Mouse (Mus musculus) right cerebral cortex, postnatal 36 days (tissue): ENCODE results near the gene Nemf.
"Not testable (repeated sequence)": the region's sequence is repeated elsewhere in the genome, so short reads cannot be mapped to it uniquely, and the experiment has no call there.

Experiments
- DNase-seq, 2 experiments: peaks; one replicate each; pipeline ENCODE4 v3.0.0; 2022; ENCODE audit warnings: low spot score in 2 of 2, mixed read lengths in 1 of 2

Gene Nemf

DNA sequence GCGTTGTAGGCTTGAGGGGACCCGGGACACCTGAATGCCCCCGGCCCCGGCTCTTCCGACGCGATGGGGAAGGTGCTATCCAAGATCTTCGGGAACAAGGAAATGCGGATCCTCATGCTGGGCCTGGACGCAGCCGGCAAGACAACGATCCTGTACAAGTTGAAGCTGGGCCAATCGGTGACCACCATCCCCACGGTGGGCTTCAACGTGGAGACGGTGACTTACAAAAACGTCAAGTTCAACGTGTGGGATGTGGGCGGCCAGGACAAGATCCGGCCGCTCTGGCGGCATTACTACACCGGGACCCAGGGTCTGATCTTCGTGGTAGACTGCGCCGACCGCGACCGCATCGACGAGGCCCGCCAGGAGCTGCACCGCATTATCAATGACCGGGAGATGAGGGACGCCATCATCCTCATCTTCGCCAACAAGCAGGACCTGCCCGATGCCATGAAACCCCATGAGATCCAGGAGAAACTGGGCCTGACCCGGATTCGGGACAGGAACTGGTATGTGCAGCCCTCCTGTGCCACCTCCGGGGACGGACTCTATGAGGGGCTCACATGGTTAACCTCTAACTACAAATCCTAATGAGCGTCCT lies 15.9 kb upstream of the Nemf start:
- DNase-seq: peak in 1 of 2 experiments; percentile 11

DNA sequence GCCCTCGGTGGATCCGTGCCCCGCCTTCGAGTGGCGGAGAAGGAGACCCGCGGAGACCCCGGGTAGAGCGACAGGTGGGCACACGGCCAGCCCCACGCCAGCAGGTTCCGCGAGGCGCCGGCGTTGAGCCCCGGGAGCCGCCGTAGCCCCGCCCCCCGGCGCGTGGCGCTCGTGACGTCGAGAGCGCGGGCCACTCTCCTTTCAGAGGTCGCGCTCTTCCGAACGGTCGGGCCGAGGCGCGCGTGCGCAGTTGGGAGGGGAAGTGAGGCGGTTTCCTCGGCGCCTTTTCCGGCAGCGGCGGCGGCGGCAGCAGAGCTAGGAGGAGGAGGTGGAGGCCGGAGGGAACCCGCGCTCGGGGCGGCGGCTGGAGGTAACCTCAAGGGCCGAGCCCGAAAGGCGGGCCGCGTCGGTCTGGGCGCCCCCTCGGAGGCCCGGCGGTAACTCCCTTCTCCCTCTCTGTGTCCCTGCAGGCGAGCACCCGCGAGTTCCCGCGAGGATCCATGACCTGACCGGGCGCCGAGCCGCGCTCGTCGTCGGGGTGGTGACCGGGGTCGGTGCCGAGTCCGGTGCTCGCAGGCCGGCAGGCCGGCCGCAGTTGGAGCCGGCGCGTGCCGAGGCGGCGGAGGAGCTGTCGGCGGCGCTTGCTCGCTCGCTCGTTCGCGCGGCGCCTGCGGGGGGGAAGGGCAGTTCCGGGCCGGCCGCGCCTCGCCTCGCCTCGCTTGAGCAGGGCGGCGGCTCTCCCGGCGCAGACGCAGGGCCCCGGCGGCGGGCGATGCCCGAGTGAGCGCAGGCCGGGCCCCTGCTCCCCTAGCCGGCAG lies 15.1 kb upstream of the Nemf start, which contains the start of the genes Arf6 and Gm9887:
Arf6 (plus strand) TSS at position 297 of the 818 bp plus-strand sequence.
Gm9887 (minus strand) TSS at position 605 of the 818 bp plus-strand sequence.
- DNase-seq: peak; percentile 95

DNA sequence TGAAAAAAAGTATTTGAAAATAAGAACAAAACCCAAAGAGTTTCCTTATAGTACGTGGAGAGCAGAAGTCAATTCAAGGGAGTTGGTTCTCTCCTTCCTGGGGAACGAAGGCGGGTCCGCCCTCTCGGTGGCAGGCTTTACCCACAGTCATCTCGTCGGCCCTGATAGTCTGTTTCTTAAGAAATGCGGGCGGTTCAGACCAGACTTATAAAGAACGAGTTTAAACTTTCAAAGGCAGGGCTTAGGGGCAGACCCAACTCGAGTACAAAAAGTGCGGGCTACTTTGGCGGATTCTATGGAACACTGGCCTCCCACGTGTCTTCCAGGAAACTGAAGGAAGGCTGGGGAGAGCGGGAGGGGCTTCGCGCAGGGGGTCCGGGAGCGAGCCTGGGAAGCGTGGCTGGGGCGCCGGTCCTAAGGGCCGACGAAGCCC lies 14.5 kb upstream of the Nemf start:
- DNase-seq: no peak

DNA sequence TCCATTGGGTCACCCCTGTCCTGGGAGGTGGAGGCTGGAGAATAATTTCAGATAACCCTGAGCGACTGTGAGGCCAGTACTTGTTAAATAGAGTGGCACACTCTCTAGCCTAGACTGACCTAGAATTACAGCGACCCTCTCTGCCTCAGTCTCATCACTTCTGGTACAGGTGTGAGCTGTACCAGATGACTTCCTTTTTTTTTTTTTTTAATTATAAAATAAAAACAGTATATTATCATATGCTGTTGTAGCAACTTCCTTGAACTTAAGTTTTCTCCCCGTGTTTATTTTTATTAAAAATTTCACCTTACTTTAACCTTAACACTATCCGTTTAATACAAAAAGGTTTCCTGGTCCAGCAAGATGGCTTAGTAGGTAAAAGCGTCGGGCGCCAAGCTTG lies 14.0 kb upstream of the Nemf start:
- DNase-seq: no peak

DNA sequence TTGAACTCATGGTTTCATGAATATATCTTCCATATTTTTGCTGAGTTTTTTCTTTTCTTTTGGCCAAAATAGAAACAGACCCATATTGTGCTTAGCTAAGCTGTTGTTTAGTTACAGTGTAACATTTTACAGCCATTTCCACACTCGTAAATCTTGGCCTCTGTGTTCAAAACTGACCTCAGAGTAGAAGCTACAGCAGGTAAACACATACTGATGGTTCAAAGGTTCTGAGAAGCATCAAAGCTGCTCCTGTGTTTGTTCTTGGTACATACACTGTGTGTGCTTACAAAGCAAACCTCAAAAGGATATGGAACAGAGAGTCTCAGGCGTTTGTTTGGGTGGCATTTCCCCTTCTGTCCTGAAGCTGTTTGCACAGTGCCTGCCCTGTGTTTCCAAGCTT lies 10.6 kb upstream of the Nemf start:
- DNase-seq: no peak

DNA sequence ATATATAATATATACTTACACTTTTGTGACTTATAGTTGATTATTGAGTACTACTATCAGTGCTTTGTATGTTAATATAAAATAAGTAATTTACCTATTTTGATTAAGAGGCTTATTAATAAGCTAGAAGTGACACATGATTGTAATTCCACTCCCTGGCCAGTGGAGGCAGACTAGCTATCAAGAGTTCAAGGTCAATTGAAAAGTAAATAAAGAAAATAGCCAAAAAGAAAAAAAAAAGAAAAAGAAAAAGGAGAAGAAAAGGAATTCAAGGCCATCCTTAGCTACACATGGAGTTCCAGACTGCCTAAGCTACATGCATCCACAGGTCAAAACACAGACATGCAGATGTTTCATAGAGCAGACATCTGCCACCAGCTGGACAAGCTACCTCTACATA lies 9.5 kb upstream of the Nemf start:
- no peak for DNase-seq

DNA sequence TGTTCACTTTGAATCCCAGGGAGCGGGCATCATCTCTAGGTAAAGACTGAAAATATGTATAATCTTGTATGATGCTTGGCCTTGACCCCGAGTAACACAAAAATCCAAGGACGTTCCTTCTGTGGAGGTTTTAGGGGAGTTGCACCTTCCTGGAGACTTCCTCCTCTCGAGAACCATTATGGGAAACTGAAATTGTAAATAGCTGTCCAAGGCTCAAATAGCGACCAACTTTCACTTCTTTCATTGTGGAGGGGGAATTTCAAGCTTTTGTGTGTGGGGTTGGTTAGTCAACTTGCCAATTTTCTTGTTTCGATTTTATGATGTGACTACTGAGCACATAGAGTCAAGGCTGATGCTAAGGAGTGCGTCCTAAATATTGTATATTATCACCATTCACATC lies 8.8 kb upstream of the Nemf start:
- no peak for DNase-seq

DNA sequence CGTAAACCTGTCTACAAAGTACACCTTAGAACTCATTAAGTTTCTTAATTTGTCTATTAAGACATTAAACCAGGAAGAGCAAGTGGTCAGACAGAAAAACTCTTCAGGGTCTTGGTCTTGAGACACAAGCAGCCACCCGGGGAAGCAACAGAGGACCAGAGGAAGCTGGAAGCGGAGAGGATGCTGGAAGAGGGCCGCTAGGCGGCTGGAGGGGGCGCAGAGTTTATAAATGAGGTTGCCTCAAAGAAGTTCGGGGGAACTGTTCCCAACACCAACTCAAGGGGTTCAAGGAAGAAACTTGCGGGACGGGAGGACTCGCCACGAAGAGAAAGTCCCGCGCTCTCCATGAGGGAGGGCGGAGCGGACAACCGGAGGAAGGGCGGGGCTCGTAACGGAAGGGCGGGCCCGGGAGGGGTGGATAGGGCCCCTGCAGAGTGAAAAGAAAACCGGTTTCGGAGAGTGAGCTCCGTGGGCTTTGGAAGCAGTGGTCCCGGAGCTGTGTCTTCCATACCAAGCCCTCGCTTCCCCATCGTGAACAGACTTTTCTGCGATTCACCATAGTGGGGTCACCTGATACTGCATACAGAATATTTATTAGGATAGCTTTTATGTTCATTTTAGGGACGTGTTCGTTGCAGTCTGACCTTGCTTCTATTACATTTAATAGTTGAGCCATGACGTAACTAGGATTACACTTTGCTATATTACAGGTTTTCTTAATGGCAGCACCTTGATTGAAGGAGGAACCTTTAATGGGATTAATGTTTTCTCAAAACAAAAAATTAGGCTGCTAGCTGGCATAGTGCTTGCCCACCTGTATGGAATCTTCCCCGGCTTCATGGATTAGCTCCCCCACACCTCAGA lies 7.2 kb upstream of the Nemf start:
- DNase-seq: peak; percentile 23 to 41

DNA sequence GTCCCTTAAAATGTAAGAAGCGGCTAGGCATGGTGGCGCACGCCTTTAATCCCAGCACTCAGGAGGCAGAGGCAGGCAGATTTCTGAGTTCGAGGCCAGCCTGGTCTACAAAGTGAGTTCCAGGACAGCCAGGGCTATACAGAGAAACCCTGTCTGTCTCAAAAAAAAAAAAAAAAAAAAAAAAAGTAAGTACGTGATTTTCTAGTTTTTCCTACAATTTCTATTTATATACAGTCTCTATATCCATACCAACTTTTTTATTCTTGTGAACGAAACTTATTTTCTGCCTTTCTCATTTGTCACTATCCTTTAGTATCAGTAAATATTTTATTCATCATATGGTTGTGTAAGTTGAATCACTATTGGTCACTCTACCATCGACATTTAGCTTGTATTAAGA lies 6.1 kb upstream of the Nemf start:
- not testable (repeated sequence) for DNase-seq

DNA sequence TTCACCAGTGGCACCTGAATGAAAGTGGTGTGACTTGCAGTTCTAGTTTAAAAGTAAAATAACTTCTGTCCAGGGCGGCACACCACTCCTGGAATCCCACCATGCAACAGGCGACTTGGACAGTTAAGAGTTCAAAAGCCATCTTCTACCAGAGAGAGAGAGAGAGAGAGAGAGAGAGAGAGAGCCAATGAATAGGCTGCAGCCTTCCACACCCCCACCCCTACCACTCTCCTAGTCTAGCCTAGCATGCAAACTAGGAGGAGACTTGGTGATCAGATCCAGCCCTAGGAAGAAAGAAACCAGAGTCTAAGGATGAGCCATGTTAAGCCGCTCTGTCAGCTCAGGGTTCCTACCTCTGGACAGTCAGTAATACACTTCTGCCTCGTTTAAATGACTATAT lies 5.4 kb upstream of the Nemf start:
- no peak for DNase-seq

DNA sequence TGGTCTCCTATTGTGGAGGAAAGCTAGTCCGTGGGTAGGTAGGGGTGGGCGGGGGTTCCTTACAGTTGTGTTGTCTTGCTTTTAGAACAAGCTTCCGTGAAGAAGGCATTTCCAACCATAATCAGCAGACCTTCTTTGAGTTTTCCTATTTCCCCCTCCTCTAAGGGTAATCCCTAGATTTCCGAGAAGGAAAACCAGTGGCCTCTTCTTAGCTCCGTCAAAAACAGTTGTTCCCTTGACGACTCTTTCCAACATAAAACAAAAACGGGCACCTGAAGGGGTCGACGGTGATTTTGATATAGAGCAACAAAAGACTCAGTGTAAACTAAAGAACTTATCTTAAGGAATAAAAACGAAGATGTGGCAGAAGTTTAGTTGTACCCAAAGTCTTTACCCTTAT lies 5.0 kb upstream of the Nemf start:
- no peak for DNase-seq

DNA sequence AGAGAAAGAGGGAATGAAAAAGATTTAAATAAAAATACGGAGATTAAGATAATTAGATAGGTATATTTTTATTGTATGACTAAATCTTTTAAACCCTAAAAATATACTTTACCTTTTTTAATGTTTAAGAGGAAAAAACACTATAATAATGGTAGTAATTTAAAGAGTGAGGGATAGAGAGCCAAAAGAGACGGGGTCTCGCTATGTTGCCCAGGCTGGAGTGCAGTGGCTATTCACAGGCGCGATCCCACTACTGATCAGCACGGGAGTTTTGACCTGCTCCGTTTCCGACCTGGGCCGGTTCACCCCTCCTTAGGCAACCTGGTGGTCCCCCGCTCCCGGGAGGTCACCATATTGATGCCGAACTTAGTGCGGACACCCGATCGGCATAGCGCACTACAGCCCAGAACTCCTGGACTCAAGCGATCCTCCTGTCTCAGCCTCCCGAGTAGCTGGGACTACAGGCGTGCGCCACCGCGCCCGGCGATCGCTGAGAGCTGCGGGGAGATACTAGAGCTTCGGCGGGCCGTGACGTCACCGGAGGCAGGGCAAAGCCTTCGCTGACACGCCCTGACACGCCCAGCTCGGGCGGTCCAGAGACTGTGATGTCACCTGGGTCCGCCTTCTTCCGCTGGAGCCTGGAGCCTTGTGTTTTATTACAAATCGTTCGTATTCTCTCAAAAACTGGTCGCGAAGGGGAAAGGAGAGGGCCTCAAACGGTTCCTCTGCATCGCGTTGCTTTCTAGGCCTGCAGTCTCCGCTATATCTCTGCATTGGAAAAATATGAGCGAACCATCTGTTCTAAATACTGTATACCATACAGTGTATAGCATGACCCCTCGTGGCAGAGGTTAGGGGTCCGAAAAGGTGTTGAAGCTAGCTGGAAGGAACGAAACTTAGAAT lies 4.3 kb upstream of the Nemf start:
- DNase-seq: peak; percentile 98 to 99

DNA sequence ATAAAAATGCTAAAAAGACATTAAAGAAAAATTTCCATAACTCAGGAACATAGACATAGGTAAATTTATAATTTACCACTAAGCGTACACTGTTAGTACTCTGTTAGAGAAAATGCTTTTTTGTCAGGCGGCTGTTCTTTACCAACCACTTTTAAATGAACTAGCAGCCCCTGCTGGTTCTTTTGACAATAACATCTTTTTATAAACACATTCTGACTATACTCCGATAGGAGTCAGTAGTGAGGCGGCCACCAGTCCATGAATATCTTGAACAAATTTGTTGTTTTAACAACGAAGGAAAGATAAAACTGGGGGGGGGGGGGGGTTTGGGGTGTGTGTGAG lies 3.7 kb upstream of the Nemf start:
- DNase-seq: peak; percentile 47 to 48

DNA sequence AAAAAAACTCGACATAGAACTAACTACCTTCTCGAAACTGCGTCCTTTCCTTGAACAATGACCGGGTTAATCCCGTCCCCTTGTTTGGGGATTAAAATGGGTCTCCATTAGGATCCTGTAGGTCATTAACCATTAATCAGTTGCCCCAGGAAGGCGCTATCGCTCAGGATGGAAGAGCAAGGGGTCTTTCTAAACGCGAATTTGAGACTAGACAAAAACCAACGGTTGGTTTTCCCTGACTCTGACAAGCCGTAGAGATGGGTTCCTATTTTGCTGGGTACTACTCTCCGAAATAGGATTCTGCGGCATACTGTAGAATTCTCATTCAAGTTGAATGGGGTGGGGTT lies 308 bp upstream of the Nemf start:
- no peak for DNase-seq

DNA sequence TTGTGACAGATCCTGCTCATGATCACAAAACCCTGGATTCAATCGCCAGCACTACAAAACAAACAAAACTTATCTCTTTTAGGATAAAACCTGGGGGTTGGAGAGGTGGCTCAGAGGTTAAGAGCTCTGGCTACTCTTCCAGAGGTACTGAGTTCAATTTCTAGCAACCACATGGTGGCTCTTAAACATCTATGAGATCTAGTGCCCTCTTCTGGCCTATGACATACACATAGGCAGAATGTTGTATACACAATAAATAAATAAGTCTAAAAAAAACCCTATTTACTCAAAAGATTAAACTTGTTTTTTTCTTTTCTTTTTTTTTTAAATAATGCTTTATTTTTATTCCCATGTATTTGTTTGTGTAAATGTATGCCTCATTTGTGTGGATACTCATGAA lies 5.3 kb downstream of the Nemf start:
- DNase-seq: no peak

DNA sequence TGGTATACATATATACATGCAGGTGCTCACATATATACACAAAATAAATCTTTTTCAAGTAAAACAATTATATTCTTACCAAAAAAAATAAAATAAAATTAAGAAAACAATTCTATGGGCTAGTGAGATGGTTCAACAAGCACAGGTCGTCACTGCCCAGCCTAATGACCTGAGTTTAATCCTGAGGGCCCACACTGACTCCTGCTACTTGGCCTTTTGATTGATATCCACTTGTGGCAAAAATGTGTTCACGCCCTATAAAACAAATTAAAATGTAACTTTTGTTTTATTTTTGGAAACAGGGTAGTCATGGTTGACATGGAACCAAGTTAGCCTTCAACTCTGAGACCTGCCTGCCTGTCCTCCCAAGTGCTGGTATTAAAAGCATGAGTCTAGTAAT lies 7.0 kb downstream of the Nemf start:
- DNase-seq: no peak

DNA sequence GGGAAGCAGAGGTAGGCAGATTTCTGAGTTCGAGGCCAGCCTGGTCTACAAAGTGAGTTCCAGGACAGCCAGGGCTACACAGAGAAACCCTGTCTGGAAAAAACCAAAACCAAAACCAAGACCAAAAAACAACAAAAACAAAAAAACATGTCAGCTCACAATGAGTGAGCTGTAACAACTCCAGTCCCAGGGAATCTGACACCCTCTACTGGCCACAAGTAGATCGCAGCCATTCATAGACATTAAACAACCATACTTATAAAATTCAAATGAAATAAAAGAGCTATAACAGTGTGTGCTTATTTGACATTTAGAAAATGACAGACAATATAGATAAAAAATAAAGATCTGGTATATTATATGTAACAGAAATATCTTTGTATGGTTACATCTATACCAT lies 23.4 kb downstream of the Nemf start:
- DNase-seq: no peak

DNA sequence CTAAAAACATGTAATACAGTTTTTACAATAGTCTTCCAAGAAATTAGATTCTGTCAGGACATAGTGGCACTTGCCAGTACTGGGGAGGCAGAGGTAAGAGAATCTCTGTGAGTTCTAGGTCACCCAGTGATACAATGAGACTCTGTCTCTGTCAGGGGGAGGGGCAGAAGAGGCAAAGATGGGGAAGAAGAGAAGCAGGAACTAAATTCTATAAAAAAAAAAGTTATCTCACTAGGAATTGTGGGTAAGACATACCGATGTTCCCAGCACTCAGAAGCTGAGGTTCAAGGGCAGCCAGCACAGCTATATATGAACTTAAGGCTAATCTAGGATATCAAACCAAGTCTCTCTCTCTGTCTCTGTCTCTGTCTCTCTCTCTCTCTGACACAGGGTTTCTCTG lies 24.8 kb downstream of the Nemf start:
- no peak for DNase-seq

DNA sequence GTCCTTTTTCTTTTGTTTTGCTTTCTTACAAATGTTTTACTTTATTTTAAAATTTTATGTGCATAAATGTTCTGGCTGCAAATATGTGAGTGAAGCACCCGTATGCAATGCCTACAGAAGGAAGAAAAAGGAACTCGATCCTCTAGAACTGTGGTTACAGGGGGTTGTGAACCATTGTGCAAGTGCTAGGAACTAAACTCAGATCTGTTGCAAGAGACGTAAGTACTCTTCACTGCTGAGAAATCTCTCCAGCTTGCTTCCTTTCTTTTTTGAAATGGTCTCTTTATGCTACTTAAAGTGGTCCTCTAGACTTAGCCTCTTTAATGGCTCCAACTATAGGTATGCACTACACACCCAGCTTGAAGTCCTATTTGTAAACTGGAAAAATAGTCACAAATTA lies 25.8 kb downstream of the Nemf start:
- no peak for DNase-seq

DNA sequence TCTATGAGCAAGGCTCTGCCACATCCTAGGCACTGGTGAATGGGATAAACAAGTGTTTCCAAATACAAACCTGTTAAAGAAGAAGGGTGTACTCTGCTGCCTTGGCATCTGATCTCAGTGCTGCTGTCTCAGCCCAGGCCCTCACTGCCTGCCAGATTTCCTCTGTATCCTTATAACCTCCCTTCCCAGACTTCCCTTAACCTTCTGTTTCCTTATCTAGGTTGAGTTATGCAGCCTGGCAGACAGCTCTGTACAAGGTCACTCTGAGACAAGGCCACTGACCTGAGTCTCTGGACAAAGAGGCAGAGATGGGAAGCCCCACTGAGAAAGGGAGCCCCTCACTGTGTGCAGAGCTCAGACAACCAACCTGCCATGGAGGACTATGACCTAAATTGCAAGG lies 38.5 kb downstream of the Nemf start:
- DNase-seq: no peak

DNA sequence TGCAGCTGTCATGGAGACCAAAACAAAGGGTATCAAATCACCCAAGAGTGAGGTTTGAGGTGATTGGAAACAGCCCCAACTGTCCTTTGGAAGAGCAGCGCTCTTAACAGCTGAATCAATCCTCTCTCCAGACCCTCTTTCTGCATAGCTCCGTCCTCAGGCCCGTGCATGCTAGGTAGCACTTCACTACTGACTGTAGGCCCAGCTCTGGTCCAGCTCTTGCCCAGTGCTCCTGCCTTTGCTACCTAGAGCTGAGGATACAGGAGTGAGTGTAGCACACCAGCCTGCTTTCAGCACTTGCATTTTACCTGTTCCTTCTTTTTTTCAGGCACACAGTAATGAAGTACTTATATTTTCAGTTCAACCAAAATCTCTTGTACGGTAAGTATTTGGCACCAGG lies 47.3 kb downstream of the Nemf start:
- DNase-seq: no peak

DNA sequence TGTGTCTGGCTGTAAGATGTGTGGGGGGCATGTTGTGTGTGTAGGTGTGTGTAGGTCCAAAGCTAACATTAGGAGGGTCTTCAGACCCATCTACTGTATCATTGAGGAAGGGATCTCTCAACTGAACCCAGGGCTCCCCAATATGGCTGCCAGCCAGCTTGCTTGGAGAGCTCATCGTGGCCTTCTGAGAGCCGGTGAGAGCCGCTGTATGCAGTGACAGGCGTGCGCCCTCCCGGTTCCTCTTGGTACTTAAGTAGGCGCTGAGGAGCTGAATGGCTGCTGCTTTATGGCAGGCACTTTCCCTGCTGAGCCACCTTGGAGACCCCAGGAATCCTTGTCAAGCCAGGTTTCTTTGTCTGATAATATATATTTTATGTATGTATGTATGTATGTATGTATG lies 50.6 kb downstream of the Nemf start:
- DNase-seq: no peak
